Mouse (Mus musculus) heart, embryonic 13.5 days (tissue): ENCODE data around the gene Syt17. TPM values are rescaled to one million over a fixed set of nuclear protein-coding genes. Genes with fewer than 3 reads are reported as not detected.

ENCODE experiments used
- ATAC-seq: fragments of 200-750 bp; cut with Nextera tagmentation; 2 replicates; pipeline ENCODE4 v1.8.0; 2017; ENCODE audit warnings: moderate TSS enrichment; ENCODE audit not compliant: insufficient number of reproducible peaks, low FRiP score, low TSS enrichment; ENCODE audit errors: extremely low read depth
- H3K27ac ChIP-seq: fragments of 300-500 bp; sonication (generic); replicated peaks from 2 replicates; pipeline ENCODE4 v1.5.1; 2015; ENCODE audit warnings: moderate library complexity, mild to moderate bottlenecking, inconsistent platforms
- H3K27me3 ChIP-seq: fragments of 300-500 bp; sonication (generic); replicated peaks from 2 replicates; pipeline ENCODE4 v1.6.1; 2015; ENCODE audit warnings: mild to moderate bottlenecking, inconsistent platforms
- H3K36me3 ChIP-seq: fragments of 300-500 bp; sonication (generic); 2 replicates; pipeline ENCODE4 v1.6.1; 2015; ENCODE audit warnings: mild to moderate bottlenecking, inconsistent platforms
- H3K4me1 ChIP-seq: fragments of 300-500 bp; sonication (generic); 2 replicates; pipeline ENCODE4 v1.6.1; 2015; ENCODE audit warnings: inconsistent platforms
- H3K4me2 ChIP-seq: fragments of 300-500 bp; sonication (generic); 2 replicates; pipeline ENCODE4 v1.6.1; 2015; ENCODE audit warnings: inconsistent platforms, mild to moderate bottlenecking, moderate library complexity
- H3K4me3 ChIP-seq: fragments of 300-500 bp; sonication (generic); 2 replicates; pipeline ENCODE4 v1.5.1; 2015; ENCODE audit warnings: moderate library complexity, mild to moderate bottlenecking, inconsistent platforms
- H3K9ac ChIP-seq: fragments of 300-500 bp; sonication (generic); 2 replicates; pipeline ENCODE4 v1.6.1; 2015; ENCODE audit warnings: inconsistent platforms, mild to moderate bottlenecking, moderate library complexity
- H3K9me3 ChIP-seq: fragments of 300-500 bp; sonication (generic); 2 replicates; pipeline ENCODE4 v1.6.1; 2016; ENCODE audit warnings: inconsistent platforms
- WGBS: fragments of 180-500 bp; shearing (Covaris S2); methylation state at CpG from one replicate; pipeline ENCODE4 v1.1.7; 2015; ENCODE audit warnings: mixed read lengths; 5-methylcytosine and 5-hydroxymethylcytosine counted together
- polyA plus RNA-seq: library from polyadenylated mRNA; unstranded; fragments of >200 nt; fragmentation: Nextera tagmentation; extraction: Ambion mirVana; gene quantifications from 2 replicates; pipeline ENCODE4 v1.2.1, GENCODE M21; 2015

Syt17 gene
- polyA plus RNA-seq, 1 experiment from 2014 or later, result 1.7 TPM

DNA sequence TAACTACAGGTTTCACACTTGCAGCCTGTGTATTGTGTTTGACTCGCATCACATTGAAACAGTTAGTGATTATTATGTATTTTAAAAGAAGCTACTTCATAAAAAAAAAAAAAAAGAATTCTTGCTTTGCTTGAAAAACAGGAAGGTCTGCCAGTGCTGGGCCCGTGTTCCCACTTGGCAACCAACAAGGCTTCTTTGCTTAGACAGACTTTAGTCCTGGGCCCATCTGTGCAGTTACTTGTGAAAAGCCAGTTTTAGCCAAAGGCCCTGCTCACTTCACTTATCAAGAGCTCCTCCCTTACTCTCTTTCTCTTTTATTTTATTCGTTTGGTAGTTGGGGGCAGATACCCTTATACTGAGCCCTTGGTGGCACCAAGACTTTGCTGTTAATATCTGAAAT is 36.1 kb downstream of the Syt17 start:
- Histone ChIP-seq H3K9me3 (no peaks in the 10 kb centered on the region), H3K4me3 (no peak overlapping the region), H3K9ac (no peak overlapping the region), H3K27me3 (no peaks in the 10 kb centered on the region), H3K36me3 (no peaks in the 10 kb centered on the region), H3K4me1 (no peaks in the 10 kb centered on the region), H3K4me2 (no peak overlapping the region), H3K27ac (no peak overlapping the region)
- 69% methylated on average over 3 of the region's 3 CpGs for WGBS
- no peak for ATAC-seq

DNA sequence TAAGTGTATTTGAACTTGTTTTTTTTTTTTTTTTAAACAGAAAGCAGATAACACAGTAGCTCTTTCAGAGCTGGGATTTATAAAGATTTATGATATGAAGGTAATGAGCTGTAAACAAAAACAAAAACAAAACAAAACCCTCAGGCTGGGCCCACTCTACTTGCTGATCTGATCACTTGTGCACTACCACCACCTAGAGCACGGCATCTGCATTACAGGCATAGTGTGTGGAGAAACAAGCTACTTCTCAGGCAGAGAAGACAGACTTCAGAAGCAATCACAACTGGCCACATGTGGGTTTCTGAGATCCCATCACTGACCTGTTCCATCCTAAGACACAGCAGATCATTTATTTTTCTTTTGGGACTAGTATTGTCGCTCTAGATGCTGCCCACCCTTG is 38.6 kb downstream of the Syt17 start:
- 7% methylated on average over 2 of the region's 2 CpGs for WGBS
- no peak overlapping the region for H3K4me2 ChIP-seq
- H3K4me1 ChIP-seq, result no peaks in the 10 kb centered on the region
- H3K9me3 ChIP-seq, result no peaks in the 10 kb centered on the region
- H3K4me3 ChIP-seq, result no peak overlapping the region
- no peak for ATAC-seq
- H3K9ac ChIP-seq, result no peak overlapping the region
- H3K27ac ChIP-seq, result no peak overlapping the region
- no peaks in the 10 kb centered on the region for H3K36me3 ChIP-seq
- H3K27me3 ChIP-seq, result 0 out of 2 replicates have a peak, but pooled peaks cover 3% of the 10 kb centered on the region

DNA sequence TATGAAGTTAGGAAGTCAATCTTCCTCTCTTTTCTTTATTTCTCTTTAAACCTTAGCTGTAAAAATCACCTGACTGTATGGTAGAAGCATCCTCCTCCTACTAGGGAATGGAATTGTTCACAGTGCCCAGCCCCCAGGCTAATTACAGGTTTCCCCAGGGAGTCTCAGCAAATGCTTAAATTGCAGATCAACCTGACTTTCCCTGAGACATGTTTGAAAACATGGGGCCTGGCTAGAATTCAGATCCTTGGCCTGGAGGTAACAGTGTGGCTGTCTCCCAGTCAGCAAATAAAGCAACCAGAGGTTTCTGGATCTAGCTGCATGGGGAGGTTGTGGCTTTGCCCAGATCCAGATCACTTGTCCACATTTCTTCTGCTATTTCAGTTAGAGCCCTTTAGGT is 42.8 kb downstream of the Syt17 start:
- ATAC-seq, result no peak

DNA sequence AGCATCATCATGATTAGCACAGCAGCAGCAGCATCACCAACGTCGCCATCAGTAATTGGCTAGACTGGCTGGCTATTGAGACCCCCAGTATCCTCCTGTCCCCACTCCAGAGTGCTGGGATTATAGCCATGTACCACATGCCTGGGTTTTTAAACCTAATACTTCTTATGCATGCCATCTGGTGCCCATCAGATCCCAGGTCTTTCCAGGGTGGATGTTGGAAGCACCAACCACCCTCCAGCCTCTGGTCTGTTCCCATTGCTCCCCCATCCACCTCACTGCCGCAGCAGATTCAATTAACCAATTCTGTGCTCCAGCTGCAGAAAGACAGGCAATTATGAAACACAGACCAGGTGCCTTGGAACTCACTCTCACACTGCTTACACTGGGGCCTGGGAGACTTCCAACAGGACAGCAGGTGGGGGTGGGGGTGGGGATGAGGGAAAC is 45.4 kb downstream of the Syt17 start:
- Histone ChIP-seq H3K27ac (no peak overlapping the region), H3K36me3 (no peaks in the 10 kb centered on the region), H3K27me3 (peaks cover 4% of the 10 kb centered on the region; the same call in 1 of the 2 replicates), H3K4me2 (no peak overlapping the region), H3K4me3 (no peak overlapping the region), H3K9ac (no peak overlapping the region), H3K4me1 (no peaks in the 10 kb centered on the region), H3K9me3 (no peaks in the 10 kb centered on the region)
- no peak for ATAC-seq
- 63% methylated on average over 3 of the region's 3 CpGs for WGBS

More for the DNA sequence above, 42.8 kb downstream of the Syt17 start:
- no peak overlapping the region for H3K4me3 ChIP-seq
- no peak overlapping the region for H3K27ac ChIP-seq
- H3K9ac ChIP-seq, result no peak overlapping the region
- 0 out of 2 replicates have a peak, but pooled peaks cover 4% of the 10 kb centered on the region for H3K27me3 ChIP-seq
- H3K36me3 ChIP-seq, result no peaks in the 10 kb centered on the region
- H3K4me2 ChIP-seq, result no peak overlapping the region
- H3K4me1 ChIP-seq, result no peaks in the 10 kb centered on the region
- no peaks in the 10 kb centered on the region for H3K9me3 ChIP-seq

DNA sequence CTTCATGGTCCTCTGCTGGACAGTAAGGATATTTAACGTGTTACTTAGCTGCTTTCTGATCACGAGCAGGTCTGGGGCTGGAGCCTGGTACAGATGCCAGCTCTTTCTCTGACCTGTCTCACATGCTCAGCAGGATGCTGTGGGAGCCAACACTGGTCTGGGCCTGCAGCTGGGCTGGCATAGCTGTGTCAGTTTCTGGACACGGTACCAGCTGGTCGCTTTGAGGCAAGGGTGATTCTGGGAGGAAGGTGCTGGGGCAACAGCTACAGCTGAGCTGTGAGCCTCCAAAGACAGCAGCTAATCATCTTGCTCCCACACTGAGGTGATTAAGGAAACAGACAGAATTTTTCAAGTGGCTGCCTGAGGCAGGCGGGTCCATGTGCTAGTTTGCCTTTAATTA is 46.1 kb downstream of the Syt17 start:
- no peak overlapping the region for H3K4me2 ChIP-seq
- no peaks in the 10 kb centered on the region for H3K36me3 ChIP-seq
- 65% methylated on average over 5 of the region's 5 CpGs for WGBS
- no peak overlapping the region for H3K27ac ChIP-seq
- no peaks in the 10 kb centered on the region for H3K9me3 ChIP-seq
- no peaks in the 10 kb centered on the region for H3K4me1 ChIP-seq
- ATAC-seq, result no peak
- no peak overlapping the region for H3K9ac ChIP-seq
- peaks cover 4% of the 10 kb centered on the region; the same call in 1 of the 2 replicates for H3K27me3 ChIP-seq
- H3K4me3 ChIP-seq, result no peak overlapping the region

DNA sequence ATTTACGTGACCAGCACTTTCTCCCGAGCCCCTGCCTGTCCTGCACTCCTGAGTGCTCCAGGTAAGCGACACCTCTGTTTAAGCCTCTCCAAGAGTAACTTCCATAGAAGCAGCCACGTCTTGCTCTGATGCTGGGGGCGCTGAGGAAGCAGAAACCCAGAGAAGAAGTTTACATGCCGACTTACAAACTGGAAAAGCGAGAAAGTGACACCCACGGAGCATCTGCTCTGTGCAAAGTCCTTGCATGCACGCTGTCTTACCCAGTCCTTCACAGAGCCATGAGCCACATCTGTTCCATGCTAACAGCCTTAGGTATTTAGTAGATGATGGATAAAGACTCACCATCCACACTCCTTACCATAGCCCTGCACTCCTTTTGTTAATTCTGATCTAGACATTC is 48.3 kb downstream of the Syt17 start:
- no peak overlapping the region for H3K27ac ChIP-seq
- no peaks in the 10 kb centered on the region for H3K4me1 ChIP-seq
- H3K4me2 ChIP-seq, result no peak overlapping the region
- peaks cover 4% of the 10 kb centered on the region; the same call in 1 of the 2 replicates for H3K27me3 ChIP-seq
- H3K9me3 ChIP-seq, result no peaks in the 10 kb centered on the region
- ATAC-seq, result no peak
- H3K36me3 ChIP-seq, result no peaks in the 10 kb centered on the region
- WGBS, result 70% methylated on average over 9 of the region's 9 CpGs
- H3K9ac ChIP-seq, result no peak overlapping the region
- H3K4me3 ChIP-seq, result no peak overlapping the region

DNA sequence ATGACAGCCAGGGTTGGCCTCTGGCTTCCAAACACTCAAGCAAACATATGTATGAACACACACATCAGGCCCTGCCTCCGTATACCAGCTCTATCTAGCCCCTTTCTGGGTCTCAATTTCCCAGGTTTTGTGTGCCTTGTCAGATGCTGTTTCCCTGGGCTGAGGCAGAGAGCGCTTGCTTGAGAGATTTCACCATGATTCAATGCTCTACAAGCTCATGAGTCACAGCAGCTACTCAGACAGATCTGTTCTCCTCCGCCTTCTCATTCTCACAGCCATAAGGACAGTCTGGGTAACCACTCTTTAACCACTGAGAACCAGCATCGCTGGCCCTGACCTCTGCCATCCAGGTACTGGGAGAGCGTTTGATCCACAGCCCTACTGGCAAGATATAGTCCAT is 57.3 kb downstream of the Syt17 start:
- no peaks in the 10 kb centered on the region for H3K27me3 ChIP-seq
- H3K4me1 ChIP-seq, result no peaks in the 10 kb centered on the region
- no peak overlapping the region for H3K27ac ChIP-seq
- no peak for ATAC-seq
- no peaks in the 10 kb centered on the region for H3K9me3 ChIP-seq
- no peak overlapping the region for H3K4me3 ChIP-seq
- no peak overlapping the region for H3K4me2 ChIP-seq
- H3K9ac ChIP-seq, result no peak overlapping the region
- H3K36me3 ChIP-seq, result no peaks in the 10 kb centered on the region
- 74% methylated on average over 5 of the region's 5 CpGs for WGBS

DNA sequence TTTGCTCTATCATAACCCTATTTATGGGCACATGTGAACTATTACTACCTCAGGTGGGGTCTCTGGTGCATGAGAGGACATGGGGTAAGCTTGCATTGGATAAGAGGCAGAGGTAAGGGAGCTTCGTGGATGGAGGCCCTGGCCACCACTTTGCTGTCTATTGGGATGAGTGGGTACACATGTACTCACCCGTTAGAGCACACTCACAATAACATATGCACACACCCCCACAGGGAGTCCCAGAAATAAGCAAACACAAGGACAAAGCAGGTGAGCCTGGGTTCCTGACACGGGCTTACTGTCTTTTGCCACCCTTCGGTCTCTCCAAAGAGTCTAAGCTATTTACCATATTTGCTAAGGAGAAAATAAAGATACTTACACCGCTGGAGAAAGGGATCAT is 67.0 kb downstream of the Syt17 start:
- 76% methylated on average over 5 of the region's 5 CpGs for WGBS
- Histone ChIP-seq H3K9ac (no peak overlapping the region), H3K4me3 (no peak overlapping the region), H3K9me3 (no peaks in the 10 kb centered on the region), H3K36me3 (no peaks in the 10 kb centered on the region), H3K4me2 (no peak overlapping the region), H3K27ac (no peak overlapping the region), H3K27me3 (no peaks in the 10 kb centered on the region), H3K4me1 (no peaks in the 10 kb centered on the region)
- ATAC-seq, result no peak

DNA sequence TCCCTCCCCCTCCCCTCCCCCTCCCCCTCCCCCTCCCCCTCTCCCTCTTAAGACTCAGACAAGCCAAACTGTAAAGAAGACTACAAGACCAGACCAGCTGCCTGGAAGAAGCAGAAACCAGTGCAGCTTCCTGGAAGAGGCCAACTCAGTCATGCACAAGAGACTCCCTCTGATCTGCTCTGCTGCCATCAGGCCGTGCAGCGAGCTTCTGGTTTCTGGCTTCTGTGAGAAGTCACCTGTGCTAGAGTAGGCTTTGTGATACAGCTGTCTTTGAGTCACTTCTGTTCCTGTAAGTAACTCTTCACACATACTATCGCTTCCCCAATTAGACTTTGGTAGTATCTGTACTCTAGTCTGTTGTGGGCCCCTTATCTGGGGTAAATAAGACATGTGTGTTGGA is 68.0 kb downstream of the Syt17 start:
- WGBS, result 66% methylated on average over 3 of the region's 3 CpGs
- Histone ChIP-seq H3K9ac (no peak overlapping the region), H3K4me3 (no peak overlapping the region)

DNA sequence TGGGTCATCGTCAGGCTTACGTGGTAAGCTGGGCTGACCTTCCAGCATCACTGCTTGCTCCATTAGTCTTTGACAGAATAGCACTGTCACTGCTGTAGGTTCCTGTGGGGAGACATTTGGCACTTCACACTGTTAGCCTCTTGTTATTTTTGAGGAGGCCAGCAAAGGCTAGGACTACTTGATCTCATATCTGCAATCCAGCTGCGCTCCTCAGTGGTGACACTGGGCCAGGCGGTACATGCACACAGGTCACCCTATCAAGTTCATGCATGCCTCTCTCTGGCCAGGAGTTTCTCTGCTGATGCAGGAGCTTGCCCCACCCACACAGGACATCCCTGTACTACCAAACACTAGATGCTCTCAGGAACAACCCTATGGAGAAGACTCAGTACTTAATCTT is 71.4 kb downstream of the Syt17 start:
- no peak overlapping the region for H3K4me3 ChIP-seq
- no peaks in the 10 kb centered on the region for H3K4me1 ChIP-seq
- H3K4me2 ChIP-seq, result no peak overlapping the region
- no peak overlapping the region for H3K27ac ChIP-seq
- no peak overlapping the region for H3K9ac ChIP-seq
- H3K36me3 ChIP-seq, result no peaks in the 10 kb centered on the region
- no peak for ATAC-seq
- whole genome bisulfite sequencing, result 75% methylated on average over 4 of the region's 4 CpGs
- H3K27me3 ChIP-seq, result no peaks in the 10 kb centered on the region
- H3K9me3 ChIP-seq, result no peaks in the 10 kb centered on the region

More for the DNA sequence above, 68.0 kb downstream of the Syt17 start:
- ATAC-seq, result no peak
- H3K4me1 ChIP-seq, result no peaks in the 10 kb centered on the region
- H3K27me3 ChIP-seq, result no peaks in the 10 kb centered on the region
- no peak overlapping the region for H3K27ac ChIP-seq
- H3K9me3 ChIP-seq, result no peaks in the 10 kb centered on the region
- H3K4me2 ChIP-seq, result no peak overlapping the region
- no peaks in the 10 kb centered on the region for H3K36me3 ChIP-seq

DNA sequence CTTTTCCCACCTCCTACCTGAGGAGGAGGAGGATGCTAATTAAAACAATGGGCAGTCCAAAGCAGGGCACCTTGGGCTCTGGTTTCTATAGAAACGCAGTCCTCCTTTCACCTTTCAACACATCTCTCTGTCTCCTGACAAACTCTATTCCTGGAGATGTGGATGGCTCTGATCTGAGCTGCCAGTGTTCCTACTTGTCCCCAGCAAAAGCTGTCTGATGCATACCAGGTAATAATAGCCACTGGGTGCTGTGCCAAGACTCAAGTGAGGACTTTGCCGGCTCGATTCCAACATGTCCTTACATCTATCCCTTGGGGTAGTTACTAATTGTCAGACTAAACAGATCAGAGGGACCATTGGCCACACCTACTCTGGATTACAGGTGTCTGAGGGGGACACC is 72.7 kb downstream of the Syt17 start:
- no peak for ATAC-seq
- no peak overlapping the region for H3K27ac ChIP-seq
- H3K27me3 ChIP-seq, result no peaks in the 10 kb centered on the region
- 54% methylated on average over 3 of the region's 3 CpGs for WGBS
- no peaks in the 10 kb centered on the region for H3K36me3 ChIP-seq
- H3K9me3 ChIP-seq, result no peaks in the 10 kb centered on the region
- no peak overlapping the region for H3K4me3 ChIP-seq
- H3K4me2 ChIP-seq, result no peak overlapping the region
- H3K9ac ChIP-seq, result no peak overlapping the region
- no peaks in the 10 kb centered on the region for H3K4me1 ChIP-seq

DNA sequence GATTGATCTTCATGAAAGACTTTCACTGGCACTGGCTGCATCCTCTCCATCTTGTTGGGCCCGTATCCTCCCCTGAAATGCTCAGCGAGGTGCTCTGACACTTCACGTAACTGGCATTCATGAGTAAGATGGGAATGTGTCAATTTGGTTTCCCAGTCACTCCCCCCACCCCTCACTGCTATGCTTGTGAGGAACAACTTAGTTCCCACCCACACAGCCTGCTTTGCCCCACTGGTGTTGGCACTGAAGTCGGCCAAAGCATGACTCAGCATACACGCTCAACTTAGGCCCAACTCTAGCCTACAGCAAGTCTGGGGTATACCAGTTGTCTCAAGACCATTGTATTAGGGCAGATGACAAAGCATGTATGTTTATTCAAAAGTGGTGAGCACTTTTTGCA is 76.7 kb downstream of the Syt17 start:
- H3K4me3 ChIP-seq, result no peak overlapping the region
- H3K9ac ChIP-seq, result no peak overlapping the region
- H3K9me3 ChIP-seq, result no peaks in the 10 kb centered on the region
- no peak overlapping the region for H3K4me2 ChIP-seq
- 82% methylated on average over 5 of the region's 5 CpGs for WGBS
- H3K27ac ChIP-seq, result no peak overlapping the region
- no peaks in the 10 kb centered on the region for H3K36me3 ChIP-seq
- no peaks in the 10 kb centered on the region for H3K27me3 ChIP-seq
- no peak for ATAC-seq
- H3K4me1 ChIP-seq, result no peaks in the 10 kb centered on the region
